Mouse (Mus musculus) liver, postnatal 0 days (tissue): Measurements from ENCODE around the gene Sprr2b. TPM values are rescaled to one million over a fixed set of nuclear protein-coding genes. Genes with fewer than 3 reads are reported as not detected.

Experiments used
- ATAC-seq: fragments of 200-750 bp; cut with Nextera tagmentation; 2 replicates; pipeline ENCODE4 v1.8.0; 2017; ENCODE audit warnings: mild to moderate bottlenecking, moderate library complexity
- DNase-seq: peaks from one replicate; pipeline ENCODE4 v3.0.0-alpha.2; 2016
- H3K27ac ChIP-seq: fragments of 300-500 bp; sonication (generic); 2 replicates; pipeline ENCODE4 v1.5.1; 2014; ENCODE audit warnings: antibody characterized with exemption, moderate library complexity, mild to moderate bottlenecking, low read depth
- H3K27me3 ChIP-seq: fragments of 300-500 bp; sonication (generic); 2 replicates; pipeline ENCODE4 v1.6.1; 2014; ENCODE audit warnings: low read length, control low read depth, mixed read lengths; ENCODE audit not compliant: insufficient read depth
- H3K36me3 ChIP-seq: fragments of 300-500 bp; sonication (generic); replicated peaks from 2 replicates; pipeline ENCODE4 v1.6.1; 2014; ENCODE audit warnings: mild to moderate bottlenecking, control low read depth, low read length, moderate library complexity, mixed read lengths; ENCODE audit not compliant: insufficient read depth
- H3K4me1 ChIP-seq: fragments of 300-500 bp; sonication (generic); 2 replicates; pipeline ENCODE4 v1.6.1; 2014; ENCODE audit warnings: antibody characterized with exemption, mild to moderate bottlenecking, control low read depth; ENCODE audit not compliant: insufficient read depth
- H3K4me2 ChIP-seq: fragments of 300-500 bp; sonication (generic); 2 replicates; pipeline ENCODE4 v1.6.1; 2014; ENCODE audit warnings: low read depth, mild to moderate bottlenecking, low read length, moderate library complexity, mixed read lengths
- H3K4me3 ChIP-seq: fragments of 300-500 bp; sonication (generic); 2 replicates; pipeline ENCODE4 v1.5.1; 2014; ENCODE audit warnings: low read depth, low read length
- H3K9ac ChIP-seq: fragments of 300-500 bp; sonication (generic); replicated peaks from 2 replicates; pipeline ENCODE4 v1.6.1; 2014; ENCODE audit warnings: mild to moderate bottlenecking, moderate library complexity
- H3K9me3 ChIP-seq: fragments of 300-500 bp; sonication (generic); 2 replicates; pipeline ENCODE4 v1.6.1; 2016; ENCODE audit warnings: mild to moderate bottlenecking, control low read depth, low read length, mixed read lengths
- CTCF ChIP-seq: sonication (generic); IDR thresholded peaks from 2 replicates; pipeline ENCODE4 v1.5.1; 2016; ENCODE audit warnings: antibody characterized with exemption, low read depth
- EP300 ChIP-seq: IDR thresholded peaks from 2 replicates; pipeline ENCODE4 v1.6.1; 2016; ENCODE audit warnings: antibody characterized with exemption, low read depth, mild to moderate bottlenecking
- WGBS: fragments of 180-500 bp; shearing (Covaris S2); extraction: QIAGEN DNeasy Blood & Tissue Kit; methylation state at CpG from one replicate; pipeline ENCODE4 v1.1.7; 2014; ENCODE audit not compliant: insufficient replicate concordance; 5-methylcytosine and 5-hydroxymethylcytosine counted together
- polyA plus RNA-seq: library from polyadenylated mRNA; unstranded; fragments of >200 nt; fragmentation: Nextera tagmentation; extraction: Ambion mirVana; gene quantifications from 2 replicates; pipeline ENCODE4 v1.2.1, GENCODE M21; 2015

Sprr2b gene
- polyA plus RNA-seq, 1 experiment from 2014 or later: not detected

DNA sequence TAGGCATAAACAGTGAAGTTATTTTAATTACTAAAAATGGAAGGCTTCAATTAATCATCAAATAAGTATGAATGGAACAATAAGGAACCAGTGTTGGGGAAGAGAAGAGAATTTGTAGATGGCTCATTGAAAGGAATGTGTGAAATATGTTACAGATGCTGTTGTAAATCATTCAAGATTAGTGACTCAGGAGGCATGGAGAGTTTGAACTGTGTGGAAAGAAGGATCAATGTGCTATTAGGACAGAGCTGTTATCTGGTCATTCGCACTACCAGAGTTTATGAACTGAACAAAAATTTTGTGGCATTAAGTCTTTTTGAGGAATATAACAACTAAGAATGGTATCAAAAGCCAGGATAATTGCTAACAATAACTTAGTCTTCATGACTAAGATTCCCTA is 9.0 kb upstream of the Sprr2b start:
- no peak overlapping the region for H3K9ac ChIP-seq
- TF ChIP-seq CTCF (no peak), EP300 (no peak)
- H3K9me3 ChIP-seq: no peaks in the 10 kb centered on the region
- no peaks in the 10 kb centered on the region for H3K36me3 ChIP-seq
- ATAC-seq (no peak), DNase-seq (no peak)
- no peak overlapping the region for H3K4me2 ChIP-seq
- no peaks in the 10 kb centered on the region for H3K4me1 ChIP-seq
- no peaks in the 10 kb centered on the region for H3K27me3 ChIP-seq
- H3K4me3 ChIP-seq: no peak overlapping the region
- WGBS: 70% methylated on average over 1 of the region's 1 CpGs
- no peak overlapping the region for H3K27ac ChIP-seq

DNA sequence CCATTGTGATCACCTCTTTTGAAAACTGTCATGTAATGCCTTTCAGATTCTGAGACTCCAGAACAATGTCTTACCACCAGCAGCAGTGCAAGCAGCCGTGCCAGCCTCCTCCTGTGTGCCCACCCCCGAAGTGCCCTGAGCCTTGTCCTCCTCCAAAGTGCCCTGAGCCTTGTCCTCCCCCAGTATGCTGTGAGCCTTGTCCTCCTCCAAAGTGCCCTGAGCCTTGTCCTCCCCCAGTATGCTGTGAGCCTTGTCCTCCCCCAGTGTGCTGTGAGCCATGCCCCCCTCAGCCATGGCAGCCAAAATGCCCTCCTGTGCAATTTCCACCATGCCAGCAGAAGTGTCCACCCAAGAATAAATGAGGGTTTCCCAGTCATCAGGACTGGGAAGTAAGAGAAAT is 964 bp downstream of the Sprr2b start:
- no peak for TF ChIP-seq EP300
- TF ChIP-seq CTCF: no peak
- Histone ChIP-seq H3K9ac (no peak overlapping the region), H3K9me3 (no peaks in the 10 kb centered on the region), H3K27me3 (no peaks in the 10 kb centered on the region), H3K27ac (no peak overlapping the region), H3K36me3 (no peaks in the 10 kb centered on the region), H3K4me1 (no peaks in the 10 kb centered on the region), H3K4me2 (no peak overlapping the region), H3K4me3 (no peak overlapping the region)
- ATAC-seq (no peak), DNase-seq (no peak)
- 60% methylated on average over 2 of the region's 2 CpGs for WGBS

DNA sequence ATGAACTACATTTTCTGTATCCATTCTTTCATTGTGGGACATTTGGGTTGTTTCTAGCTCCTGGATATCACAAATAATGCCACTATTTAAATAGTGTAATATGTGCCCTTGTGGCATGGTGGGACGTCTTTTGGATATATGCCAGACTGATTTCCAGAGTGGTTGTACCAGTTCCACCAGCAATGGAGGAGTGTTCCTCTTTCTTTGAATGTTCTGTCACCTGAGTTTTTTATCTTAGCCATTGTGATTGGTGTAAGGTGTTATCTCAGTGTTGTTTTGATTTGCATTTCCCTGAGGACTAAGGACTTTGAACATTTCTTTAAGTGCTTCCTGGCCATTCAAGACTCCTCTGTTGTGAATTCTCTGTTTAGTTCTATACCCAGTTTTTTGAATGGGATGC is 19.9 kb downstream of the Sprr2b start:
- no peak for DNase-seq
- Histone ChIP-seq H3K36me3 (no peaks in the 10 kb centered on the region), H3K27ac (no peak overlapping the region), H3K27me3 (no peaks in the 10 kb centered on the region), H3K4me1 (no peaks in the 10 kb centered on the region), H3K9me3 (no peaks in the 10 kb centered on the region), H3K4me3 (no peak overlapping the region), H3K9ac (no peak overlapping the region), H3K4me2 (no peak overlapping the region)
- TF ChIP-seq CTCF (no peak), EP300 (no peak)
- ATAC-seq: no peak
- WGBS: 66% methylated on average over 1 of the region's 1 CpGs

DNA sequence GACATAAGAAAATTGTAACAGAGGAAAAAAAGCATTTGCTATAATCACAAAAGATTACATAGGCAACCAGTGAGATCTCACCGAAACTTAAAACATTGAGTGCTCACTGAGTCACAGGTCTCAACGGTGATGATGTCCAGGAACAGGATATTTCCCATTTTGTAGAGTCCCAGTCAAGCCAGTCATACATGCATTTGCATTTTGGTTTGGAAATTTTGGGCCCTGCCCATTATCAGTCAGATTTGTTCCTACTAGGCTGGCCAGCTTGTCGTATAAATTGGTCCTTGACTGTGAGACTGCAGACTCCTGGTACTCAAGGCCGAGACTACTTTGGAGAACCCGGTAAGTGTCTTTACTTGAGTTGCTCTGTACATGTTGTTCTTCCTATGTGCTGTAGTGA is 22.4 kb downstream of the Sprr2b start, which contains the start of gene Sprr2d:
Gene Sprr2d, plus strand, starts transcription at position 301 of the 400 bp plus-strand sequence.
- Histone ChIP-seq H3K36me3 (no peaks in the 10 kb centered on the region), H3K4me2 (no peak within 1 kb of the TSS), H3K4me3 (no peak within 1 kb of the TSS), H3K9me3 (no peaks in the 10 kb centered on the region), H3K9ac (no peak within 1 kb of the TSS), H3K27me3 (no peaks in the 10 kb centered on the region), H3K27ac (no peak within 1 kb of the TSS), H3K4me1 (no peaks in the 10 kb centered on the region)
- 85% methylated on average over 5 of the region's 5 CpGs for WGBS
- ATAC-seq: no peak
- TF ChIP-seq CTCF (no peak), EP300 (no peak)
- DNase-seq: no peak

DNA sequence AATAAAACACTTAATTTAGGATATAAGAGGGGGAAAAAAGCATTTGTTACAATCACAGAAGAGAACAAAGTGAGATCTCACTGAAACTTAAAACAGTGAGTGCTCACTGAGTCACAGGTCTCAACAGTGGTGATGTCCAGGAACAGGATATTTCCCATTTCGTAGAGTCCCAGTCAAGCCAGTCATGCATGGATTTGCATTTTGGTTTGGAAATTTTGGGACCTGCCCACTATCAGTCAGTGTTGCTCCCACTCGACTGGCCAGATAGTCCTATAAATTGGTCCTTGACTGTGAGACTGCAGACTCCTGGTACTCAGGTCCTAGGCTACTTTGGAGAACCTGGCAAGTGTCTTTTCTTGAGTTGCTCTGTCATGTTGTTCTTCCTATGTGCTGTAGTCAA is 35.4 kb downstream of the Sprr2b start, which contains the start of gene Sprr2e:
Gene Sprr2e, plus strand, starts transcription at position 301 of the 400 bp plus-strand sequence.
- Histone ChIP-seq H3K9me3 (no peaks in the 10 kb centered on the region), H3K27ac (no peak within 1 kb of the TSS), H3K36me3 (no peaks in the 10 kb centered on the region), H3K9ac (no peak within 1 kb of the TSS), H3K4me2 (no peak within 1 kb of the TSS), H3K27me3 (no peaks in the 10 kb centered on the region), H3K4me1 (no peaks in the 10 kb centered on the region), H3K4me3 (no peak within 1 kb of the TSS)
- ATAC-seq: no peak
- DNase-seq: no peak
- no peak for TF ChIP-seq EP300
- no peak for TF ChIP-seq CTCF
- WGBS: 63% methylated on average over 2 of the region's 2 CpGs

DNA sequence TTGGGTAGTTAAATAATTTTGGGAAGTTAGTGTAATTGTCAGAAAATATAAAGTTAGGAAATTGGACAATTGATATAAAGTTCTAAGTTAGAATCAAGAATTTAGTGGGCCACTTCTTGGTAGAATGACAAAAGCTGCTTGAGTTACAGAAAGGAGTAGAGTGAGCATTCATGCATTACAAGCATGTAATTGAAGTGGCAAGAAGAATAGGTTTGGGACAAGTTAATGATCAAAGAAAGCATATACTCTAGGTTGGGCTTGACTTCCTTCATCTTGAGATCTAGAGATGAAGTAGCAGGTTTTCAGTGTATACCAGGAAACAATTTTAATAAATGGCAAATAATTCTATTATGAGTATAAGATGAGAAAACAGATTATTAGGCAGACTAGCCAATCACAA is 45.2 kb downstream of the Sprr2b start:
- H3K36me3 ChIP-seq: no peaks in the 10 kb centered on the region
- no peak overlapping the region for H3K4me3 ChIP-seq
- ATAC-seq: no peak
- no peaks in the 10 kb centered on the region for H3K4me1 ChIP-seq
- no peaks in the 10 kb centered on the region for H3K27me3 ChIP-seq
- DNase-seq: no peak
- H3K27ac ChIP-seq: no peak overlapping the region
- no peak for TF ChIP-seq CTCF
- H3K9ac ChIP-seq: no peak overlapping the region
- peaks cover 2% of the 10 kb centered on the region; the same call in 1 of the 2 replicates for H3K9me3 ChIP-seq
- no peak overlapping the region for H3K4me2 ChIP-seq

DNA sequence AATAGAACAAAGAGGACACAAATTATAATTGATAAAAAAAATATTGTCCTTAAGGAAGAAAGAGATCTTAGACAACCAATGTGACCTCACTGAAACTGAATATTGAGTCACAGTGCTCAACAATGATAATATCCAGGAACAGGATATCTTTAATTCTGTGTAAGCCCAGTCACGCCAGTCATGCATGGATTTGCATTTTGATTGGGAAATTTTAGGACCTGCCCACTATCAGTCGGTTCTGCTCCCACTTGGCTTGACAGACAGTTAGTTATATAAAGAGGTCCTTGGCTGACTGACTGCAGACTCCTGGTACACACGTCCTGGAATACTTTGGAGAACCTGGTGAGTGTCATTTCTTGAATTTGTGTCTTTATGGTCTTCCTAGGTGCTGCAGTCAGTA is 48.5 kb downstream of the Sprr2b start, which contains the start of gene Sprr2f:
Gene Sprr2f, plus strand, starts transcription at position 301 of the 400 bp plus-strand sequence.
- no peaks in the 10 kb centered on the region for H3K4me1 ChIP-seq
- no peak within 1 kb of the TSS for H3K4me3 ChIP-seq
- ATAC-seq (no peak), DNase-seq (no peak)
- no peaks in the 10 kb centered on the region for H3K9me3 ChIP-seq
- H3K27me3 ChIP-seq: no peaks in the 10 kb centered on the region
- no peak within 1 kb of the TSS for H3K27ac ChIP-seq
- H3K4me2 ChIP-seq: no peak within 1 kb of the TSS
- H3K9ac ChIP-seq: no peak within 1 kb of the TSS
- H3K36me3 ChIP-seq: no peaks in the 10 kb centered on the region
- WGBS: 56% methylated on average over 3 of the region's 3 CpGs
- TF ChIP-seq EP300: no peak

Other genes with a start within 250 kb of the Sprr2b start
- gene Lor, start 233.5 kb upstream of the Sprr2b start, polyA plus RNA-seq: 0.06 TPM in 1 of 2 replicates, not detected in the other
- gene Prr9, start 192.7 kb upstream of the Sprr2b start, polyA plus RNA-seq: not detected in 2 replicates
- gene Lelp1, start 173.9 kb upstream of the Sprr2b start, polyA plus RNA-seq: not detected in 2 replicates
- gene Sprr2a1, start 100.8 kb upstream of the Sprr2b start, polyA plus RNA-seq: not detected in 2 replicates
- gene Sprr2a2, start 100.7 kb upstream of the Sprr2b start, polyA plus RNA-seq: 0.21 TPM in 1 of 2 replicates, not detected in the other
- gene Sprr2a3, start 31.2 kb upstream of the Sprr2b start, polyA plus RNA-seq: not detected in 2 replicates
- gene Sprr2d, start 22.5 kb downstream of the Sprr2b start, polyA plus RNA-seq: not detected in 2 replicates
- not detected in 2 replicates for gene Sprr2e, start 35.5 kb downstream of the Sprr2b start, polyA plus RNA-seq
- not detected in 2 replicates for gene Sprr2f, start 48.6 kb downstream of the Sprr2b start, polyA plus RNA-seq
- gene Sprr2h, start 69.1 kb downstream of the Sprr2b start, polyA plus RNA-seq: not detected in 2 replicates
- gene Sprr2i, start 91.4 kb downstream of the Sprr2b start, polyA plus RNA-seq: not detected in 2 replicates
- gene Sprr2j-ps, start 101.5 kb downstream of the Sprr2b start, polyA plus RNA-seq: not detected in 2 replicates
- 4.1 and 4.5 TPM in 2 replicates for gene Gm9774, start 112.8 kb downstream of the Sprr2b start, polyA plus RNA-seq
- gene Sprr2k, start 116.0 kb downstream of the Sprr2b start, polyA plus RNA-seq: 0.18 TPM in 1 of 2 replicates, not detected in the other
- gene Sprr1b, start 122.2 kb downstream of the Sprr2b start, polyA plus RNA-seq: not detected in 2 replicates
- not detected in 2 replicates for gene Sprr3, start 142.1 kb downstream of the Sprr2b start, polyA plus RNA-seq
- gene Sprr1a, start 169.3 kb downstream of the Sprr2b start, polyA plus RNA-seq: 0.14 TPM in 1 of 2 replicates, not detected in the other
- not detected in 2 replicates for gene Sprr4, start 183.9 kb downstream of the Sprr2b start, polyA plus RNA-seq
- gene 2310046K23Rik, start 217.9 kb downstream of the Sprr2b start, polyA plus RNA-seq: not detected in 2 replicates